Mouse (Mus musculus): ENCODE data around the gene Eps8l1.

GRCm38 (mm10) chr7:4508739-4509116 is 48.3 kb downstream of the Eps8l1 start:
- TF ChIP-seq POLR2A (IDR thresholded peaks at IDR 0.05; ENCODE audit: extremely low read depth, insufficient read depth, low read length) (no peak), CTCF (IDR thresholded peaks at IDR 0.05; ENCODE audit: low read depth, low read length) (no peak)
